Mouse (Mus musculus): ENCODE measurements around the gene Brd2. TPM values are rescaled to one million over a fixed set of nuclear protein-coding genes. Genes with fewer than 3 reads are reported as not detected.

Gene Brd2
- polyA plus RNA-seq, 1 experiment from 2014 or later = 97.8 TPM

GRCm38 (mm10) chr17:34119249-34120179 is 2.9 kb downstream of the Brd2 start, which contains the start of gene H2-DMa:
H2-DMa (plus strand) TSS chr17:34119541.
- WGBS = under 1% methylated on average over 95 of the region's 96 CpGs
- H3K27ac ChIP-seq (ENCODE audit: low read length) = peak within 1 kb of the TSS; percentile 100
- ATAC-seq (ENCODE audit: low read depth) = peak; percentile 74

GRCm38 (mm10) chr17:34118873-34119248 is 3.6 kb downstream of the Brd2 start:
- Histone ChIP-seq H3K36me3 (ENCODE audit: control insufficient read depth, insufficient read depth, low read length) (peaks cover 42% of the 10 kb centered on the region), H3K27me3 (ENCODE audit: control insufficient read depth, insufficient read depth, low read depth, low read length) (no peaks in the 10 kb centered on the region), H3K27ac (ENCODE audit: low read length) (peak overlapping the region; percentile 76), H3K4me1 (replicated peaks; ENCODE audit: control insufficient read depth, insufficient read depth, low read length) (peaks cover 17% of the 10 kb centered on the region), H3K9me3 (ENCODE audit: control insufficient read depth, low read length) (no peaks in the 10 kb centered on the region), H3K4me3 (ENCODE audit: low read length) (peak overlapping the region; percentile 81), H3K4me2 (ENCODE audit: low read depth, low read length) (peak overlapping the region; percentile 95), H3K9ac (ENCODE audit: low read length) (peak overlapping the region; percentile 90)
- under 1% methylated on average over 38 of the region's 38 CpGs for WGBS
- no peak for ATAC-seq (ENCODE audit: low read depth)

More at GRCm38 (mm10) chr17:34119249-34120179, 2.9 kb downstream of the Brd2 start, which contains the start of gene H2-DMa:
- Histone ChIP-seq H3K27me3 (ENCODE audit: control insufficient read depth, insufficient read depth, low read depth, low read length) (no peaks in the 10 kb centered on the region), H3K36me3 (ENCODE audit: control insufficient read depth, insufficient read depth, low read length) (peaks cover 35% of the 10 kb centered on the region), H3K4me1 (replicated peaks; ENCODE audit: control insufficient read depth, insufficient read depth, low read length) (peaks cover 17% of the 10 kb centered on the region), H3K9me3 (ENCODE audit: control insufficient read depth, low read length) (no peaks in the 10 kb centered on the region), H3K4me2 (ENCODE audit: low read depth, low read length) (peak within 1 kb of the TSS; percentile 95), H3K4me3 (ENCODE audit: low read length) (peak within 1 kb of the TSS; percentile 81), H3K9ac (ENCODE audit: low read length) (peak within 1 kb of the TSS; percentile 99)

- Histone ChIP-seq H3K9ac (ENCODE audit: low read length) (peak overlapping the region; percentile 90), H3K4me2 (ENCODE audit: low read depth, low read length) (peak overlapping the region; percentile 95)
These were observed 4.1 kb downstream of the Brd2 start for GRCm38 (mm10) chr17:34118113-34118872.

GRCm38 (mm10) chr17:34117421-34118112 is 4.9 kb downstream of the Brd2 start:
- peak overlapping the region; percentile 81 for H3K4me3 ChIP-seq (ENCODE audit: low read length)
- peak overlapping the region; percentile 90 for H3K9ac ChIP-seq (ENCODE audit: low read length)
- no peaks in the 10 kb centered on the region for H3K9me3 ChIP-seq (ENCODE audit: control insufficient read depth, low read length)
- peaks cover 55% of the 10 kb centered on the region for H3K36me3 ChIP-seq (ENCODE audit: control insufficient read depth, insufficient read depth, low read length)
- H3K27ac ChIP-seq (ENCODE audit: low read length) = no peak overlapping the region
- no peak for ATAC-seq (ENCODE audit: low read depth)
- peak overlapping the region; percentile 95 for H3K4me2 ChIP-seq (ENCODE audit: low read depth, low read length)
- H3K4me1 ChIP-seq (replicated peaks; ENCODE audit: control insufficient read depth, insufficient read depth, low read length) = peaks cover 12% of the 10 kb centered on the region
- no peaks in the 10 kb centered on the region for H3K27me3 ChIP-seq (ENCODE audit: control insufficient read depth, insufficient read depth, low read depth, low read length)
- WGBS = 0% methylated on average over 5 of the region's 5 CpGs

More at GRCm38 (mm10) chr17:34118113-34118872, 4.1 kb downstream of the Brd2 start:
- Histone ChIP-seq H3K4me3 (ENCODE audit: low read length) (peak overlapping the region; percentile 81), H3K9me3 (ENCODE audit: control insufficient read depth, low read length) (no peaks in the 10 kb centered on the region), H3K27me3 (ENCODE audit: control insufficient read depth, insufficient read depth, low read depth, low read length) (no peaks in the 10 kb centered on the region), H3K36me3 (ENCODE audit: control insufficient read depth, insufficient read depth, low read length) (peaks cover 48% of the 10 kb centered on the region), H3K27ac (ENCODE audit: low read length) (peak overlapping the region; percentile 76), H3K4me1 (replicated peaks; ENCODE audit: control insufficient read depth, insufficient read depth, low read length) (peaks cover 12% of the 10 kb centered on the region)
- 0% methylated on average over 47 of the region's 67 CpGs for WGBS
- no peak for ATAC-seq (ENCODE audit: low read depth)

- 24% methylated on average over 7 of the region's 7 CpGs for WGBS
- peaks cover 62% of the 10 kb centered on the region for H3K36me3 ChIP-seq (ENCODE audit: control insufficient read depth, insufficient read depth, low read length)
- H3K4me1 ChIP-seq (replicated peaks; ENCODE audit: control insufficient read depth, insufficient read depth, low read length) = peaks cover 12% of the 10 kb centered on the region
- H3K4me3 ChIP-seq (ENCODE audit: low read length) = peak overlapping the region; percentile 81
- no peaks in the 10 kb centered on the region for H3K9me3 ChIP-seq (ENCODE audit: control insufficient read depth, low read length)
- H3K4me2 ChIP-seq (ENCODE audit: low read depth, low read length) = peak overlapping the region; percentile 95
- no peaks in the 10 kb centered on the region for H3K27me3 ChIP-seq (ENCODE audit: control insufficient read depth, insufficient read depth, low read depth, low read length)
- no peak for ATAC-seq (ENCODE audit: low read depth)
- H3K27ac ChIP-seq (ENCODE audit: low read length) = no peak overlapping the region
- peak overlapping the region; percentile 90 for H3K9ac ChIP-seq (ENCODE audit: low read length)
These were observed 5.6 kb downstream of the Brd2 start for GRCm38 (mm10) chr17:34116736-34117370.

GRCm38 (mm10) chr17:34114114-34114513 is 8.3 kb downstream of the Brd2 start:
- peaks cover 77% of the 10 kb centered on the region for H3K36me3 ChIP-seq (ENCODE audit: control insufficient read depth, insufficient read depth, low read length)
- 84% methylated on average over 7 of the region's 7 CpGs for WGBS
- peaks cover 19% of the 10 kb centered on the region for H3K4me1 ChIP-seq (replicated peaks; ENCODE audit: control insufficient read depth, insufficient read depth, low read length)
- no peak overlapping the region for H3K4me3 ChIP-seq (ENCODE audit: low read length)
- ATAC-seq (ENCODE audit: low read depth) = no peak
- no peak overlapping the region for H3K4me2 ChIP-seq (ENCODE audit: low read depth, low read length)
- H3K27ac ChIP-seq (ENCODE audit: low read length) = no peak overlapping the region
- H3K27me3 ChIP-seq (ENCODE audit: control insufficient read depth, insufficient read depth, low read depth, low read length) = no peaks in the 10 kb centered on the region
- no peak overlapping the region for H3K9ac ChIP-seq (ENCODE audit: low read length)
- no peaks in the 10 kb centered on the region for H3K9me3 ChIP-seq (ENCODE audit: control insufficient read depth, low read length)

GRCm38 (mm10) chr17:34110309-34110708 is 12.1 kb downstream of the Brd2 start:
- Histone ChIP-seq H3K9ac (ENCODE audit: low read length) (no peak overlapping the region), H3K4me3 (ENCODE audit: low read length) (no peak overlapping the region), H3K27me3 (ENCODE audit: control insufficient read depth, insufficient read depth, low read depth, low read length) (no peaks in the 10 kb centered on the region), H3K4me1 (replicated peaks; ENCODE audit: control insufficient read depth, insufficient read depth, low read length) (peaks cover 12% of the 10 kb centered on the region; the same call in 1 of the 2 replicates), H3K27ac (ENCODE audit: low read length) (peak overlapping the region; percentile 32; the same call in 1 of the 2 replicates), H3K36me3 (ENCODE audit: control insufficient read depth, insufficient read depth, low read length) (peaks cover 51% of the 10 kb centered on the region), H3K4me2 (ENCODE audit: low read depth, low read length) (no peak overlapping the region), H3K9me3 (ENCODE audit: control insufficient read depth, low read length) (no peaks in the 10 kb centered on the region)
- 0 out of 2 replicates have a peak, but pooled peaks have one; percentile 17 for ATAC-seq (ENCODE audit: low read depth)
- 44% methylated on average over 8 of the region's 8 CpGs for WGBS

GRCm38 (mm10) chr17:34109806-34110195 is 12.6 kb downstream of the Brd2 start:
- H3K9me3 ChIP-seq (ENCODE audit: control insufficient read depth, low read length) = no peaks in the 10 kb centered on the region
- WGBS = 59% methylated on average over 3 of the region's 3 CpGs
- peaks cover 9% of the 10 kb centered on the region; the same call in 1 of the 2 replicates for H3K4me1 ChIP-seq (replicated peaks; ENCODE audit: control insufficient read depth, insufficient read depth, low read length)
- ATAC-seq (ENCODE audit: low read depth) = peak; percentile 53
- H3K27me3 ChIP-seq (ENCODE audit: control insufficient read depth, insufficient read depth, low read depth, low read length) = no peaks in the 10 kb centered on the region
- peaks cover 46% of the 10 kb centered on the region for H3K36me3 ChIP-seq (ENCODE audit: control insufficient read depth, insufficient read depth, low read length)
- H3K9ac ChIP-seq (ENCODE audit: low read length) = no peak overlapping the region
- H3K27ac ChIP-seq (ENCODE audit: low read length) = no peak overlapping the region
- H3K4me3 ChIP-seq (ENCODE audit: low read length) = no peak overlapping the region
- H3K4me2 ChIP-seq (ENCODE audit: low read depth, low read length) = no peak overlapping the region
